Mouse (Mus musculus): ENCODE results near the gene Spo11.

- TF ChIP-seq CTCF (IDR thresholded peaks at IDR 0.05; ENCODE audit: low read depth) (no peak), EP300 (IDR thresholded peaks at IDR 0.05; ENCODE audit: low read depth) (no peak)
These were observed 26.8 kb upstream of the Spo11 start for GRCm38 (mm10) chr2:172950722-172951121.
